Mouse (Mus musculus) adrenal gland, postnatal 4 days (tissue): ENCODE measurements around the gene Sec16b. TPM values are rescaled to one million over a fixed set of nuclear protein-coding genes. Genes with fewer than 3 reads are reported as not detected.

ENCODE experiments used
- DNase-seq, 2 experiments: peaks; one replicate each; pipeline ENCODE4 v3.0.0; 2021 to 2022; ENCODE audit warnings: low spot score in 2 of 2, mixed read lengths in 2 of 2
- total RNA-seq, 2 experiments: library from RNA; stranded (reverse); gene quantifications; 2 replicates each; pipeline ENCODE4 v1.2.3; 2021

The Sec16b gene
- total RNA-seq, 2 experiments from 2014 or later = 1.8 to 6.3 TPM

- no peak for DNase-seq
Observed at GRCm38 (mm10) chr1:157512690-157513448, 6.3 kb downstream of the Sec16b start.

GRCm38 (mm10) chr1:157513559-157513958, 7.0 kb downstream of the Sec16b start:
- no peak for DNase-seq

- DNase-seq = no peak
Observed at GRCm38 (mm10) chr1:157514298-157514697, 7.8 kb downstream of the Sec16b start.

- no peak for DNase-seq
Observed at GRCm38 (mm10) chr1:157516838-157517808, 10.6 kb downstream of the Sec16b start.

- DNase-seq = no peak
Observed at GRCm38 (mm10) chr1:157518111-157518523, 11.6 kb downstream of the Sec16b start.

GRCm38 (mm10) chr1:157519396-157519795, 12.9 kb downstream of the Sec16b start:
- DNase-seq = no peak

GRCm38 (mm10) chr1:157522322-157522721, 15.8 kb downstream of the Sec16b start:
- no peak for DNase-seq

- DNase-seq = no peak
Observed at GRCm38 (mm10) chr1:157524775-157525174, 18.2 kb downstream of the Sec16b start.

GRCm38 (mm10) chr1:157525692-157526354, 19.3 kb downstream of the Sec16b start:
- no peak for DNase-seq

- no peak for DNase-seq
Observed at GRCm38 (mm10) chr1:157526625-157527024, 20.1 kb downstream of the Sec16b start.

- no peak for DNase-seq
Observed at GRCm38 (mm10) chr1:157532826-157533460, 26.4 kb downstream of the Sec16b start.

GRCm38 (mm10) chr1:157535571-157535970, 29.0 kb downstream of the Sec16b start:
- DNase-seq = no peak

GRCm38 (mm10) chr1:157536471-157536870, 29.9 kb downstream of the Sec16b start:
- no peak for DNase-seq

GRCm38 (mm10) chr1:157537636-157538035, 31.1 kb downstream of the Sec16b start:
- DNase-seq = no peak

GRCm38 (mm10) chr1:157545056-157545455, 38.5 kb downstream of the Sec16b start:
- DNase-seq = no peak

- no peak for DNase-seq
Observed at GRCm38 (mm10) chr1:157547658-157548057, 41.1 kb downstream of the Sec16b start.

- DNase-seq = no peak
Observed at GRCm38 (mm10) chr1:157549721-157550120, 43.2 kb downstream of the Sec16b start.

- no peak for DNase-seq
Observed at GRCm38 (mm10) chr1:157552749-157553451, 46.4 kb downstream of the Sec16b start.

GRCm38 (mm10) chr1:157554163-157554562, 47.6 kb downstream of the Sec16b start:
- no peak for DNase-seq
